In the genomic region with DNA sequence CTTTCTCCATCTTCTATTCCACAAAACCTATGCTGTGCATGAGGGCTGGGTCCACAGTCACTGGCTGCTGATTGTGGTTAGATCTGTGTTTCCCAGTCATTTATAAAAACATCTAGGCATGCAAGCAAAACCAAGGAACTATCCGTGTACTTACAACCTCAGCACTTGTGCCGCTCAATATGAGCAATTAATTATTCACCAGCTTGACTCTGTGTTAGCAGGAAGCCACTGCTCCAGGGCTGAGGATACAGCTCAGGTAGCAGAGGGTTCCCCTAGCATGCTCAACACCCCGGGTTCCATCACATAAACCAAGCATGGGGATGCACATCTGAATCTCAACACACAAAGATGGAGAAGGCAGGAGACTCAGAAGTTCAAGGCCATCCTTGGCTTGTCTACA, we compare ENCODE assay signal across 24 mouse cellular contexts.
DNase-seq lines count a peak whose midpoint lies in the region; ATAC-seq and TF ChIP-seq lines count a peak whose summit lies in the region.
"Had no signal": no experiment of that assay in that cellular context is flagged by ENCODE, and none has a peak within 500 bp of the region (broad histone marks: within the 10 kb centered on the region; RNA-seq: fewer than 3 reads in every experiment).

No protein-coding gene starts in this region.

- peaks cover 8% of the 10 kb centered on the region for H3K4me1 ChIP-seq in intestine, embryonic 16.5 days (ENCODE audit: control insufficient read depth, insufficient read depth, low read length)
- 0 out of 2 replicates have a peak, but pooled peaks cover 2% of the 10 kb centered on the region for H3K4me1 ChIP-seq in intestine, embryonic 15.5 days (replicated peaks)
- no peaks in the 10 kb centered on the region for H3K4me1 ChIP-seq in intestine, postnatal 0 days (replicated peaks; ENCODE audit: control insufficient read depth, insufficient read depth, low read length)
- peaks cover 26% of the 10 kb centered on the region for H3K4me1 ChIP-seq in kidney, embryonic 15.5 days
- H3K4me1 ChIP-seq: embryonic facial prominence, embryonic 12.5 days; heart, embryonic 10.5 days; heart, embryonic 15.5 days had no signal

- H3K4me3 ChIP-seq in intestine, embryonic 16.5 days (ENCODE audit: low read length), result no peak overlapping the region; the same call in 1 of the 2 replicates
- no peak overlapping the region for H3K4me3 ChIP-seq in intestine, embryonic 15.5 days (replicated peaks)
- no peak overlapping the region for H3K4me3 ChIP-seq in intestine, postnatal 0 days (ENCODE audit: low read depth, low read length)
- H3K4me3 ChIP-seq in kidney, embryonic 15.5 days (replicated peaks), result no peak overlapping the region
- H3K4me3 ChIP-seq: embryonic facial prominence, embryonic 12.5 days; forebrain, embryonic 15.5 days; heart, embryonic 10.5 days; heart, embryonic 15.5 days; hindbrain, embryonic 10.5 days had no signal

- no peak for TF ChIP-seq CTCF in intestine, postnatal 0 days (IDR thresholded peaks at IDR 0.05; ENCODE audit: low read depth)

- 0 out of 2 replicates have a peak overlapping the region, but pooled peaks have one; percentile 3 for H3K4me2 ChIP-seq in intestine, embryonic 16.5 days (ENCODE audit: low read depth, low read length)
- no peak overlapping the region for H3K4me2 ChIP-seq in intestine, embryonic 15.5 days (replicated peaks)
- peak overlapping the region; percentile 25; the same call in 1 of the 2 replicates for H3K4me2 ChIP-seq in intestine, postnatal 0 days (replicated peaks; ENCODE audit: low read depth)
- H3K4me2 ChIP-seq in kidney, embryonic 15.5 days, result no peak overlapping the region
- H3K4me2 ChIP-seq: embryonic facial prominence, embryonic 12.5 days; forebrain, embryonic 15.5 days; heart, embryonic 15.5 days; hindbrain, embryonic 14.5 days had no signal

- peak overlapping the region; percentile 58 for H3K27ac ChIP-seq in intestine, embryonic 16.5 days (ENCODE audit: low read length)
- no peak overlapping the region for H3K27ac ChIP-seq in intestine, embryonic 15.5 days
- no peak overlapping the region for H3K27ac ChIP-seq in intestine, postnatal 0 days (ENCODE audit: low read depth, low read length)
- H3K27ac ChIP-seq in kidney, embryonic 15.5 days, result 0 out of 2 replicates have a peak overlapping the region, but pooled peaks have one; percentile 15
- H3K27ac ChIP-seq: embryonic facial prominence, embryonic 12.5 days; forebrain, embryonic 15.5 days; heart, embryonic 10.5 days; heart, embryonic 15.5 days; hindbrain, embryonic 10.5 days; hindbrain, embryonic 14.5 days had no signal

- no peaks in the 10 kb centered on the region for H3K9me3 ChIP-seq in intestine, embryonic 16.5 days (ENCODE audit: control insufficient read depth, low read length)
- no peaks in the 10 kb centered on the region for H3K9me3 ChIP-seq in intestine, embryonic 15.5 days
- H3K9me3 ChIP-seq in intestine, postnatal 0 days (ENCODE audit: control insufficient read depth), result no peaks in the 10 kb centered on the region
- no peaks in the 10 kb centered on the region for H3K9me3 ChIP-seq in kidney, embryonic 15.5 days (replicated peaks)
- H3K9me3 ChIP-seq: embryonic facial prominence, embryonic 12.5 days; forebrain, embryonic 15.5 days; G1E; heart, embryonic 10.5 days; heart, embryonic 15.5 days; hindbrain, embryonic 10.5 days had no signal

- 55% methylated on average over 3 of the region's 3 CpGs for WGBS in intestine, embryonic 16.5 days
- WGBS in intestine, embryonic 15.5 days, result 54% methylated on average over 3 of the region's 3 CpGs
- 44% methylated on average over 3 of the region's 3 CpGs for WGBS in intestine, postnatal 0 days
- 50% methylated on average over 3 of the region's 3 CpGs for WGBS in kidney, embryonic 15.5 days

- H3K9ac ChIP-seq in intestine, embryonic 16.5 days (ENCODE audit: low read depth, low read length), result peak overlapping the region; percentile 32; the same call in 1 of the 2 replicates
- no peak overlapping the region for H3K9ac ChIP-seq in intestine, embryonic 15.5 days
- no peak overlapping the region for H3K9ac ChIP-seq in intestine, postnatal 0 days (ENCODE audit: low read depth, low read length)
- H3K9ac ChIP-seq in kidney, embryonic 15.5 days, result no peak overlapping the region
- H3K9ac ChIP-seq: embryonic facial prominence, embryonic 12.5 days; forebrain, embryonic 15.5 days; heart, embryonic 15.5 days; hindbrain, embryonic 14.5 days had no signal

- H3K36me3 ChIP-seq in intestine, embryonic 16.5 days (ENCODE audit: control insufficient read depth, insufficient read depth, low read length), result no peaks in the 10 kb centered on the region
- no peaks in the 10 kb centered on the region for H3K36me3 ChIP-seq in intestine, embryonic 15.5 days
- H3K36me3 ChIP-seq in intestine, postnatal 0 days (ENCODE audit: control insufficient read depth, insufficient read depth), result no peaks in the 10 kb centered on the region
- H3K36me3 ChIP-seq in kidney, embryonic 15.5 days, result no peaks in the 10 kb centered on the region
- H3K36me3 ChIP-seq: embryonic facial prominence, embryonic 12.5 days; forebrain, embryonic 15.5 days; G1E; heart, embryonic 10.5 days; heart, embryonic 15.5 days; hindbrain, embryonic 10.5 days had no signal

- peak; percentile 54; the same call in 1 of the 2 replicates for ATAC-seq in intestine, embryonic 16.5 days
- ATAC-seq in intestine, embryonic 15.5 days, result no peak
- no peak for ATAC-seq in intestine, postnatal 0 days
- ATAC-seq in kidney, embryonic 15.5 days (replicated peaks; ENCODE audit: low FRiP score), result peak; percentile 54; the same call in 1 of the 2 replicates
- ATAC-seq: CD4-positive, CD25-positive, alpha-beta regulatory T cell, adult 4 months; forebrain, embryonic 15.5 days had no signal

- no peaks in the 10 kb centered on the region for H3K27me3 ChIP-seq in intestine, embryonic 16.5 days (replicated peaks; ENCODE audit: control insufficient read depth, insufficient read depth, low read length)
- H3K27me3 ChIP-seq in intestine, embryonic 15.5 days (replicated peaks), result no peaks in the 10 kb centered on the region
- H3K27me3 ChIP-seq in intestine, postnatal 0 days (replicated peaks; ENCODE audit: control insufficient read depth, insufficient read depth, low read length), result no peaks in the 10 kb centered on the region
- H3K27me3 ChIP-seq in kidney, embryonic 15.5 days, result peaks cover 3% of the 10 kb centered on the region; the same call in 1 of the 2 replicates
- H3K27me3 ChIP-seq: embryonic facial prominence, embryonic 12.5 days; forebrain, embryonic 15.5 days; heart, embryonic 15.5 days had no signal

- DNase-seq in kidney, postnatal 36 days, result peak; percentile 21 to 58
- no peak for DNase-seq in spleen, postnatal 4 days (ENCODE audit: low spot score in 2 of 2)
- no peak for DNase-seq in cerebellum, postnatal 4 days (ENCODE audit: low spot score in 2 of 2)
- DNase-seq: adrenal gland, adult 8-10 months; adrenal gland, postnatal 36 days; B cell, adult 2 months; cerebellum, adult 11 months; cerebellum, adult 8-10 months; cerebellum, postnatal 14 days; gastrocnemius, postnatal 10 days; heart, adult 18-20 months; heart, postnatal 14 days had no signal

Comparison
In these comparisons a context has a peak if more than half of its experiments do, and no peak if none do; other contexts are left out.
1. ATAC-seq: peak in intestine, embryonic 16.5 days (single experiment) and kidney, embryonic 15.5 days (single experiment); none in intestine, embryonic 15.5 days (single experiment) and intestine, postnatal 0 days (single experiment).
2. H3K27ac ChIP-seq: peak in intestine, embryonic 16.5 days (single experiment) and kidney, embryonic 15.5 days (single experiment); none in intestine, embryonic 15.5 days (single experiment) and intestine, postnatal 0 days (single experiment).
3. H3K4me2 ChIP-seq: peak in intestine, embryonic 16.5 days (single experiment) and intestine, postnatal 0 days (single experiment); none in intestine, embryonic 15.5 days (single experiment) and kidney, embryonic 15.5 days (single experiment).
4. DNase-seq: peak in kidney, postnatal 36 days (2 of 2); none in spleen, postnatal 4 days (0 of 2) and cerebellum, postnatal 4 days (0 of 2).